Mouse (Mus musculus) fibroblast of lung, adult 2 months (primary cell): ENCODE data around the gene Chil1.
A peak's percentile ranks its signal among the peaks of the same experiment; 100 is the strongest.

Experiments
- DNase-seq: peaks from one replicate; pipeline ENCODE4 v3.0.0-alpha.2; 2011; ENCODE audit warnings: low read depth

Gene Chil1

GRCm38 (mm10) chr1:134173081-134173480 is 8.9 kb upstream of the Chil1 start:
- DNase-seq: no peak

GRCm38 (mm10) chr1:134177976-134178375 is 4.0 kb upstream of the Chil1 start:
- no peak for DNase-seq

- DNase-seq: no peak
Observed at GRCm38 (mm10) chr1:134184089-134184488, 2.1 kb downstream of the Chil1 start.

- DNase-seq: no peak
Observed at GRCm38 (mm10) chr1:134188217-134188616, 6.2 kb downstream of the Chil1 start.

- DNase-seq: no peak
Observed at GRCm38 (mm10) chr1:134188989-134189729, 7.2 kb downstream of the Chil1 start.

- no peak for DNase-seq
Observed at GRCm38 (mm10) chr1:134191192-134191591, 9.2 kb downstream of the Chil1 start.

GRCm38 (mm10) chr1:134192024-134192423 is 10.0 kb downstream of the Chil1 start:
- DNase-seq: peak; percentile 64

- no peak for DNase-seq
Observed at GRCm38 (mm10) chr1:134193126-134193525, 11.2 kb downstream of the Chil1 start, which contains the start of gene Mybph. Mybph (plus strand) TSS chr1:134193448.

- DNase-seq: no peak
Observed at GRCm38 (mm10) chr1:134193674-134194197, 11.8 kb downstream of the Chil1 start.

- no peak for DNase-seq
Observed at GRCm38 (mm10) chr1:134194298-134195022, 12.5 kb downstream of the Chil1 start.

- no peak for DNase-seq
Observed at GRCm38 (mm10) chr1:134195117-134195516, 13.1 kb downstream of the Chil1 start.

GRCm38 (mm10) chr1:134195571-134195970 is 13.6 kb downstream of the Chil1 start:
- DNase-seq: no peak

- no peak for DNase-seq
Observed at GRCm38 (mm10) chr1:134195979-134196378, 14.0 kb downstream of the Chil1 start.

GRCm38 (mm10) chr1:134196386-134196785 is 14.4 kb downstream of the Chil1 start:
- DNase-seq: no peak

- DNase-seq: no peak
Observed at GRCm38 (mm10) chr1:134197325-134197982, 15.5 kb downstream of the Chil1 start.

GRCm38 (mm10) chr1:134198197-134198995 is 16.4 kb downstream of the Chil1 start:
- no peak for DNase-seq

GRCm38 (mm10) chr1:134200481-134200880 is 18.5 kb downstream of the Chil1 start:
- DNase-seq: no peak

- no peak for DNase-seq
Observed at GRCm38 (mm10) chr1:134200998-134201686, 19.2 kb downstream of the Chil1 start.

GRCm38 (mm10) chr1:134201751-134202420 is 19.9 kb downstream of the Chil1 start:
- DNase-seq: no peak

GRCm38 (mm10) chr1:134204230-134204629 is 22.3 kb downstream of the Chil1 start:
- no peak for DNase-seq
